Mouse (Mus musculus): ENCODE measurements around the gene Arhgap32. TPM values are rescaled to one million over a fixed set of nuclear protein-coding genes. Genes with fewer than 3 reads are reported as not detected.

Arhgap32 gene
- polyA plus RNA-seq, 1 experiment from 2014 or later: 1.3 TPM

DNA sequence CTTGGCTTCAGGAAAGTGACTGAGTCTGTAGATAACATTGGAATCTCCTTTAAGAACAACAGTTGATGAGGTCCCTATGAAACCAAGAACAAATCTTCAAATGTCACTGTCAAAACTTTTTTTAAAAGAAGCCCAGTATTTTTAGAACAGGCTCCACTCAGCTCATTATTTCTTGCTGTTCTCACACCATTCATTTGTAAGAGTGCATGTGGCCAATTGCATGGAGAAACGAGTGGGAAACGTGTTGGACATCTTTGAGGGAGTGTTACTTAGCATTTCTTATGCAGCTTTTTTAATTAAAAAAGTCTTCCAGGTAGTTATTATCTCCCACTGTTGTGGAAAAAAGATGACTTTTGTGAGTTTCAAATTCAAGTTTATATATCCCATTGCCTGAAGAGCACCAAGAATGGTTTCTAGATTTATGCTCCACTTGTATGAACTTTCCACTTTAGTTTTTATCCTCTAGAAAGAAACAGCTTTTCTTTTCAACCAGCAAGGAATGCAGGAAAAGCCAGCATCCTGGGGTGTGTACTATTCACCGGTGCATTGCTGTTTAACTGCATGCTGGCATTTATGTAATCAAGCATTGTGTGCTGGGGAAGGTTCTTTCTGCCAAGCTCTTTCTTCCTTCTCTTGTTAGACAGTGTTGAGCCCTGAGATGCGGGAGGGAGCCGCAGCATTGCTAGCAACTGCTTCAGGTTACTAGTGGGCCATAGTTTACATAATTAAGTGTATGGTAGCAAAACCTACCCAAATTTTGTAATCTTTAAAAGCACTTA lies 76.5 kb downstream of the Arhgap32 start:
- DNase-seq (ENCODE audit: low spot score): no peak

GRCm38 (mm10) chr9:32204450-32204990 lies 88.6 kb downstream of the Arhgap32 start:
- no peak for DNase-seq (ENCODE audit: low spot score)

DNA sequence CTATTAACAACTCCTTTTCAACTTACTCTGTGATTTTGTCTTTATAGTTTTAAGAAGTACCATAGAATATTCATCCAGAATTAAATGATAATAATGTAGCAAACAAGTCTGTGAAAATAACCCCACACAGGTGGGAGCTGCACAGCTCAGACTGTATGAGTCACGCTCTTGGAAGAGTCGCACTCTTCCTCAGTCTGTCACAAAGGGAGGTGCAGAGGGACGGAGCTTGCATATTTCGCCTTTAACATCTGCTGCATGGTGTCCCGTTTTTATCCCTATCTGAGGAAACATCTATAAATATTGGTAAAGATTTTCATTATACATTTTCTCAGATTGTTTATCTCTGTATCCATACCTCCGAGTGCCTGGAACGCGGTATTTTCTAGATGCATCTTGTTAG lies 91.2 kb downstream of the Arhgap32 start:
- no peak for DNase-seq (ENCODE audit: low spot score)

DNA sequence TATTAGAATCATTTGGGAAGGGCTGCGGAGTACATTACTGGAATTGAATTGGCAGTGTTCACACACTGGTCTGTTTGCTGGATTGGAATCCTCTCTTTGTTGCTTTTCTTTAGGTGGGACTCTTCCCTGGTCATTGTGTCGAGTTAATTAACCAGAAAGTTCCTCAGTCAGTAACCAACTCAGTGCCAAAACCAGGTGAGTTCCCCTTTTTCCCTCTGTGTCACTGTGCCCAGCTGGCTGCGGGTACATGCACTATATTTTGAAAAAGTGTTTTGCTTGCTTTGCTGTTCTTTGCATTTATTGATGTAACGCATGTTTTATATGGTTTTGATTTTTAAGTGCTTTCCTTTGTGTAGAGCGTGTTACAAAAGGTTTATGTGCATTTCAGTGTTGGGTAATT lies 92.1 kb downstream of the Arhgap32 start:
- DNase-seq (ENCODE audit: low spot score): no peak

GRCm38 (mm10) chr9:32216820-32217567 lies 101.1 kb downstream of the Arhgap32 start:
- DNase-seq (ENCODE audit: low spot score): no peak

DNA sequence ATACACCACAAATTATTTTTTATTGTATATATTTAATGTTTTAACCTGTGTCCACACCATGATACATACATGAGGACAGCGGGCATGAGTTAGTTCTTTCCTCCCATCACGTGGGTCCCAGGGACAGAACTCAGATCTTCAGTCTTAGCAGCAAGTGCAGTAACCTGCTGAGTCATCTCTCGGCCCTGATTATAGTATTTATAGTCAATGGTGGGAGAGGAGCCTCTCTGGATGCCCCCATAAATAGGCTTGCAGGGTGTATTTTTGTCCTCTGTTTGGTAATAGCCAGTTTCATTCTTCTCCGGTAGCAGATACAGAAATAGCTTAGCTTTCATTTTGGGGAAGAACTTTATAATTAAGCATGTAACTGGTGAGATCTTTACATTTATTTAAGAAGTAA lies 103.5 kb downstream of the Arhgap32 start:
- DNase-seq (ENCODE audit: low spot score): no peak

DNA sequence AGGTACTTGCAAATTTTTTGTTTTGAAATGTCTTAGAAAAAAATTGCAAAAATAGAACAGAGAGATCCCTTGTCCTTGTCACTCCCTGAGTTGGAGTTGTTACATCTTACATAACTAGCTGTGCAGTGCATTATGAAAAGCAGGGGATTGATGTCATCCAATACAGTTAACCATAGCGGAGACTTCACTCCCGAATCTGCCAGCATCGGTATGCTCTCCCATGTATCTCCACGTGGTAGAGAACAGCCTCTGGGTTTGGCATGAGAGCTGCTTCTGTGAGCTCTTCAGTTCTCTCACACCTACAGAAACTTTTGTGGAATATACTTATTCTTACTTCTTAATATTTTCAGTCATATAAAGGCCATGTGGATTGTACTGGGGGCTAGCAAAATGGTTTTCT lies 106.2 kb downstream of the Arhgap32 start:
- DNase-seq (ENCODE audit: low spot score): no peak

DNA sequence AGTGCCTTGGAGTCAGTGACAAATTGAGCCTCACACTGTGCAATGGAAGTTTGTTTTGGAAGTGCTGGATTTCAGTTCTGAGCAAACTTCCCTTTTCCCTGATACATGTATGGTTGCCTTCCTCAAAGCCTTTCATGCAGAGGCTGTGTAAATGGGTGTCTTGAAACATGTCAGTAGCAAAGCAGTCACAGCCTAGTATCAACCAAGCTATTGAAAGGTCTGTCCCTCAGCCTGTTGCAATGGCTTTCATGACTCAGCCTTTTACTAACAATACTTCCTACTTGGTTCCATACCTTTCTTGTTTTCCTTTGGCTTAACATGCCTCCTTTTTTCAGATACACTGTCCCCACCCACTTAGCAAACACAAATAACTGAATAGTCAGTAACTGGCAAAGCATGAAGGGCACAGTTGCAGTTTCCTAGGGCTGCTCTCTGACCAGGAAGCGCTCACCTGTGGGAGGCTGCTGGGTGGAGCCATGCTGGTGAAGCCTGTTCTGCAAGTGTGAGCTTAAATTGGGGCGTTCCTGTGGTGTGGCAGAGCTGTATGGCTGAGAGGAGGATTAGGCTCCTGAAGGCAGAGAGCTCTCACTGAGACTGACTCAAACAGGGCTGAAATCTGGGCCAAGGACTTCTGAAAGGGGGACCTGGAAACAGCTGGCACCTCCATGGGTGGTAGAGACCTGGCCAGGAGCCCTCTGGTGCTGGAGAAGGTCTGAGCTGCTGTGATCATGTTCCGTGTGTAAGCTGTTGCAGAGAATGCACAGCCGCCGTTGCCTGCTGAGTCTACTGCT lies 108.0 kb downstream of the Arhgap32 start:
- DNase-seq (ENCODE audit: low spot score): no peak

GRCm38 (mm10) chr9:32224937-32225336 lies 109.0 kb downstream of the Arhgap32 start:
- DNase-seq (ENCODE audit: low spot score): no peak

DNA sequence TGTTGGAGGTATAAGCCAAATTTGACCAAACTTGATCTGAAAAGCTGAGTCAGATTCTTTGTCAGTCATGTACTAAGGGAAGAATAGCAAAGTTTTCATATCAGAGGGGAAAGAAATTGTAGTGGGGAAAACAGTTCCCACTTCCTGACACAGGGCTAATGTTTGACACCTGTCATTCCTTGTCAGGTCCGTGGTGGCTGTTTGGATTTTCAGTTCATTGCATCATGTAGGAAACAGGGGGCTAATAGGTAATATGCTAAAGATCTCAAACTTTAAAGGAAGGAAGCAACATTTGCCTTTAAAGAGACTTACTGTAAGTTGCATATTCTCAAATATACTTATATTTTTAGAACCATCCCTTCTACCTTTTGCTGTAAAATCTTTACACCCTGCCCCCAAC lies 109.6 kb downstream of the Arhgap32 start:
- no peak for DNase-seq (ENCODE audit: low spot score)

GRCm38 (mm10) chr9:32227034-32227433 lies 111.1 kb downstream of the Arhgap32 start:
- no peak for DNase-seq (ENCODE audit: low spot score)

DNA sequence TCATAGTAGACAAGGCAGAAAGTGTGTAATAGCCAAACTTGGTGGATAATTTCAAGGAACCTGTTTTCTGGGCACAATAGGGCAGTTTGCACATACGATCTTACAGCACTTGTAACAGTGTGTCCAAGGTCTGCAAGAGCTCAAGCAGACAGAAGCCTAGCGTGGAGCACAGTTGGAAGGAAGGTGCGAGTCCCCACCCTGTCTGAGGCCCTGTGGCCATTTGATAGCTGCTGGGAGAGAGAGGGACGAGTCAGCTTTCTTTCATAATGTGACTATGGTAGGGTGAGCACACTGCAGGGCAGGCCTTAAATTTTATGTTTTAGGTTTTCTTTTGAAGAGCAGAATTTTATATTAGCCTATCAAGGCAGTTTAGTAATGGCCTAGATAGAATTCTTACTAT lies 117.7 kb downstream of the Arhgap32 start:
- DNase-seq (ENCODE audit: low spot score): no peak

DNA sequence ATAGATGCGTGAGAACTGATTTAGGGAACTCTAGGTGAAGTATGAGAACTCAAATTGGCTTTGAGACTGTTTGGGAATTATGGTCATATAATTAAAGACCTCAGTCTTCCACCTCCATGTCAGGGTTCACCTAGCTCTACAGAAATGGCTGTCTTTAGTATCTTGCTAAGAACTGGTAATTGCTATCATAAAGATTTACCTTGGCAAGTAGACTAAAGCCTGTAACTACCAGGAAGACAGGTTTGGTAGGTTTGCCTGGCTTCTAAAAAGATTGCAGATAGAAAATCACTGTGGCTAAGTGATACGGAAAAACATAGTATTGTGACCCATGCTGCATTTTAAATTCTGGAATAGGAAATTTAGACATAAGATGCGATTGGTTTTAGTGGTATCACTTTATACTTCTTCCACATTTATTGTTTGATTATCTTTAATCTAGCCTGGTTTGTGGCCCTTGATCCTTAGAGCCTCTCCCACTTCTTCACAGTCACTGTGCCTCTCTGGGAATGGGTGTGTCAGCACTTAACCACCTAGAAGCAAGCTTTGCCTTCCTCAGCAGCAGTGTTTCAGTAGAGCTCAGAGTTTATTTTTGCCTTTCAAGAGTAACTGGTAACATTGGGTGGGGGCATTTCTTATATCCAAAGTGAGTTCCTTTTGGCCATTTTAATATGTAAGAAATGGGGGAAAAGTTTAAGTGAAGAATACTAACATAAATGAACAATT lies 119.0 kb downstream of the Arhgap32 start:
- DNase-seq (ENCODE audit: low spot score): no peak

DNA sequence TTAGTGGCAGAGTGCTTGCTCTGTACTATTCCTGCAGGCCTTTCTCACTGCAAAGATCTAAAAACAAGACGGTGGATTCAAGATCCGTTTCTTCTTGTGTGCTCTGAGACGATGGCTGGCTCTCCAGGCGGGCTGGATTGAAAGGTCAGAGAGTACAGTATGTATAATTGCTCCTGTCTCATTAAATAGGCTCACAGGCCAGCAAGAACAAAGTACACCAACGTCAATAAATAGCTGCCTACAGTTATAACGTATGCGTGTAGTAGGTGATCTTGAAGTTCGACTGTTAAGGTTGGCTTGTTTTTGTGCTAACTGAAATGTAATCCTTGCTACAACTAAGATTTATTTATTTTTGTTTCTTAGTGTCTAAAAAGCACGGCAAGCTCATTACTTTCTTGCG lies 123.0 kb downstream of the Arhgap32 start:
- DNase-seq (ENCODE audit: low spot score): no peak

DNA sequence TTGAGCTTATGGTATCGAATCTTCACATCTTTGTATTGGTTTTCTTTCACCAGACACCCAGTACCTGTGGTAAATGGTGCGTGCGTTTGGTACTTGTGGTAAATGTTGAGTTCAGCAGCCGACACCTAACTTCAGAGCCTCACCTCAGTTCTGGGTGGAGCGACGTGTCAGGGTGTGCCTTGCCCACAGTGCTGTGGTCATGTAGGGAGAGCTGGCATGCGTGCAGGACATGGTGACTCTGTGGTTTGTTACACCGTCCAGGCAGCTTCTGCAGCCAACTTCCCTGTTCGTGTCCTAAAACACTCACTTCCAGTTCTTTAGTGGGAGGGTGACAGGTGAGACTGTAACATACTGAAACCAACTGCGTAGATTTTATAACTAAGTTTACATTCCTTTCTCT lies 123.5 kb downstream of the Arhgap32 start:
- DNase-seq (ENCODE audit: low spot score): no peak

GRCm38 (mm10) chr9:32240449-32240848 lies 124.5 kb downstream of the Arhgap32 start:
- DNase-seq (ENCODE audit: low spot score): no peak

- no peak for DNase-seq (ENCODE audit: low spot score)
Observed at GRCm38 (mm10) chr9:32241637-32242199, 125.8 kb downstream of the Arhgap32 start.

DNA sequence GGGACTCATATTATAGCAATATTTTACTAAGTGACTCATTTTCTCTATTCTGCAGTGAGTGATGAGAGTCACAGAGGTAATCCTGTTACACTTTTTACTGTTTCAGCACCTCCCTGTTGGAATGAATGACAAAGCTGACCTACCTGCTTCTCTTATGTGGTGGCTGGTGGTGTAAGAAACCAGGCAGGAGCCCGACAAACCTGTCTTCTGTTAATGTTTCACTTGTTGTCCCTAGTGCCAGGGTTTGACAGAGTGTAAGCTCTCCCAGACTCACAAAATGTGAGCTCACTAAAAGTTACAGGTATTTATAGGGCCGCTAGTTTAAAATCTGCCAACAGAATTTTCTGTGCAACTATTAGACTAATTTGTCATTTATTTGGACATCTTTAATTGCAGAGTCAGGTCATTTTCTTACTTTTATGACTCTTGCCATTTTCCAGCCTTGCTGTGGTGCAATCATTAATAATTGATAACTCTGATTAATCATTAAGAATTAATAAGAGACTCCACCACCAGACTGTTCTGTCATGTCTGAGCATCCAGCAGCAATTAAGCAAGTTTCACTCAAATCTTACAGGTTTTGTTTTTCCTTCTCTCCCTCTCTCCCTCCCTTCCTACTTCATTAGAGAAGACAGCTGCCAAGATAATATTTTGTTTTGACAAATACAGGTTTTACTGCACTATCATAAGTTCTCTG lies 127.1 kb downstream of the Arhgap32 start:
- no peak for DNase-seq (ENCODE audit: low spot score)

GRCm38 (mm10) chr9:32245237-32245636 lies 129.3 kb downstream of the Arhgap32 start:
- no peak for DNase-seq (ENCODE audit: low spot score)

GRCm38 (mm10) chr9:32246123-32246716 lies 130.3 kb downstream of the Arhgap32 start:
- no peak for DNase-seq (ENCODE audit: low spot score)

Data from thymus, postnatal 0 days (tissue).